Mouse (Mus musculus): ENCODE measurements around the gene Ffar4. TPM values are rescaled to one million over a fixed set of nuclear protein-coding genes. Genes with fewer than 3 reads are reported as not detected.

The Ffar4 gene
- polyA plus RNA-seq, 1 experiment from 2014 or later = 1.0 TPM

GRCm38 (mm10) chr19:38143540-38144271 is 46.8 kb downstream of the Ffar4 start:
- Histone ChIP-seq H3K9me3 (ENCODE audit: control insufficient read depth, low read length) (no peaks in the 10 kb centered on the region), H3K36me3 (ENCODE audit: control insufficient read depth, insufficient read depth, low read length) (no peaks in the 10 kb centered on the region), H3K9ac (ENCODE audit: low read depth, low read length) (no peak overlapping the region), H3K4me3 (ENCODE audit: low read length) (no peak overlapping the region), H3K27me3 (ENCODE audit: control insufficient read depth, insufficient read depth, low read length) (no peaks in the 10 kb centered on the region), H3K4me1 (ENCODE audit: control insufficient read depth, insufficient read depth, low read length) (no peaks in the 10 kb centered on the region), H3K4me2 (replicated peaks; ENCODE audit: low read depth, low read length) (no peak overlapping the region), H3K27ac (ENCODE audit: low read depth, low read length) (no peak overlapping the region)
- 69% methylated on average over 4 of the region's 4 CpGs for WGBS
- ATAC-seq (ENCODE audit: low FRiP score, low TSS enrichment) = no peak

- Histone ChIP-seq H3K27me3 (ENCODE audit: control insufficient read depth, insufficient read depth, low read length) (no peaks in the 10 kb centered on the region), H3K36me3 (ENCODE audit: control insufficient read depth, insufficient read depth, low read length) (no peaks in the 10 kb centered on the region), H3K4me1 (ENCODE audit: control insufficient read depth, insufficient read depth, low read length) (no peaks in the 10 kb centered on the region; the same call in 1 of the 2 replicates), H3K9ac (ENCODE audit: low read depth, low read length) (no peak overlapping the region), H3K4me2 (replicated peaks; ENCODE audit: low read depth, low read length) (no peak overlapping the region), H3K9me3 (ENCODE audit: control insufficient read depth, low read length) (no peaks in the 10 kb centered on the region), H3K4me3 (ENCODE audit: low read length) (no peak overlapping the region), H3K27ac (ENCODE audit: low read depth, low read length) (no peak overlapping the region)
- no peak for ATAC-seq (ENCODE audit: low FRiP score, low TSS enrichment)
- 98% methylated on average over 1 of the region's 1 CpGs for WGBS
Observed at GRCm38 (mm10) chr19:38156243-38156642, 59.4 kb downstream of the Ffar4 start.

- no peaks in the 10 kb centered on the region for H3K27me3 ChIP-seq (ENCODE audit: control insufficient read depth, insufficient read depth, low read length)
- no peaks in the 10 kb centered on the region for H3K36me3 ChIP-seq (ENCODE audit: control insufficient read depth, insufficient read depth, low read length)
- no peak overlapping the region for H3K4me3 ChIP-seq (ENCODE audit: low read length)
- no peak overlapping the region for H3K9ac ChIP-seq (ENCODE audit: low read depth, low read length)
- H3K27ac ChIP-seq (ENCODE audit: low read depth, low read length) = no peak overlapping the region
- no peak for ATAC-seq (ENCODE audit: low FRiP score, low TSS enrichment)
- 94% methylated on average over 21 of the region's 21 CpGs for WGBS
- H3K4me2 ChIP-seq (replicated peaks; ENCODE audit: low read depth, low read length) = no peak overlapping the region
- H3K4me1 ChIP-seq (ENCODE audit: control insufficient read depth, insufficient read depth, low read length) = no peaks in the 10 kb centered on the region
- H3K9me3 ChIP-seq (ENCODE audit: control insufficient read depth, low read length) = no peaks in the 10 kb centered on the region
Observed at GRCm38 (mm10) chr19:38161648-38162354, 64.9 kb downstream of the Ffar4 start.

Other genes starting within 250 kb of the Ffar4 start
- 14.5 and 17.1 TPM in 2 replicates for gene Myof, start 53.5 kb upstream of the Ffar4 start, polyA plus RNA-seq (2014; fragmentation: Nextera tagmentation; extraction: Ambion mirVana)
- 28.1 and 33.0 TPM in 2 replicates for gene Cep55, start 42.1 kb upstream of the Ffar4 start, polyA plus RNA-seq (2014; fragmentation: Nextera tagmentation; extraction: Ambion mirVana)
- 1.5 and 2.0 TPM in 2 replicates for gene Rbp4, start 28.2 kb downstream of the Ffar4 start, polyA plus RNA-seq (2014; fragmentation: Nextera tagmentation; extraction: Ambion mirVana)
- not detected in 2 replicates for gene Pde6c, start 35.7 kb downstream of the Ffar4 start, polyA plus RNA-seq (2014; fragmentation: Nextera tagmentation; extraction: Ambion mirVana)
- gene Fra10ac1, start 127.1 kb downstream of the Ffar4 start, polyA plus RNA-seq (2014; fragmentation: Nextera tagmentation; extraction: Ambion mirVana) = 36.2 and 42.7 TPM in 2 replicates
- gene Lgi1, start 167.5 kb downstream of the Ffar4 start, polyA plus RNA-seq (2014; fragmentation: Nextera tagmentation; extraction: Ambion mirVana) = 0.86 and 1.6 TPM in 2 replicates

All from kidney, embryonic 14.5 days (tissue).